Mouse (Mus musculus) forebrain, embryonic 14.5 days (tissue): ENCODE data around the gene Olfr458. TPM values are rescaled to one million over a fixed set of nuclear protein-coding genes. Genes with fewer than 3 reads are reported as not detected.
"Not testable (repeated sequence)": the region's sequence is repeated elsewhere in the genome, so short reads cannot be mapped to it uniquely, and the experiment has no call there.

Experiments used
- ATAC-seq: fragments of 200-750 bp; cut with Nextera tagmentation; 2 replicates; pipeline ENCODE4 v1.8.0; 2017; ENCODE audit warnings: mild to moderate bottlenecking, moderate library complexity
- DNase-seq: peaks from one replicate; pipeline ENCODE4 v3.0.0-alpha.2; 2015; ENCODE audit warnings: low spot score
- H3K27ac ChIP-seq: fragments of 300-500 bp; sonication (generic); 2 replicates; pipeline ENCODE4 v1.5.1; 2014; ENCODE audit warnings: low read depth, mild to moderate bottlenecking, control low read depth, low read length, moderate library complexity
- H3K27me3 ChIP-seq: fragments of 300-500 bp; sonication (generic); replicated peaks from 2 replicates; pipeline ENCODE4 v1.6.1; 2014; ENCODE audit warnings: low read length, control low read depth, mixed read lengths; ENCODE audit not compliant: control insufficient read depth, insufficient read depth
- H3K36me3 ChIP-seq: fragments of 300-500 bp; sonication (generic); 2 replicates; pipeline ENCODE4 v1.6.1; 2014; ENCODE audit warnings: low read length, control low read depth; ENCODE audit not compliant: control insufficient read depth, insufficient read depth
- H3K4me1 ChIP-seq: fragments of 300-500 bp; sonication (generic); 2 replicates; pipeline ENCODE4 v1.6.1; 2014; ENCODE audit warnings: antibody characterized with exemption, low read length, control low read depth; ENCODE audit not compliant: control insufficient read depth, insufficient read depth
- H3K4me2 ChIP-seq: fragments of 300-500 bp; sonication (generic); 2 replicates; pipeline ENCODE4 v1.6.1; 2014; ENCODE audit warnings: mild to moderate bottlenecking, control low read depth, low read length
- H3K4me3 ChIP-seq: fragments of 300-500 bp; sonication (generic); 2 replicates; pipeline ENCODE4 v1.5.1; 2014; ENCODE audit warnings: low read depth, low read length, control low read depth
- H3K9ac ChIP-seq: fragments of 300-500 bp; sonication (generic); 2 replicates; pipeline ENCODE4 v1.6.1; 2014; ENCODE audit warnings: mild to moderate bottlenecking, low read length, control low read depth, moderate library complexity
- H3K9me3 ChIP-seq: fragments of 300-500 bp; sonication (generic); replicated peaks from 2 replicates; pipeline ENCODE4 v1.6.1; 2016; ENCODE audit warnings: low read length, control low read depth, mixed read lengths; ENCODE audit not compliant: control insufficient read depth
- WGBS: fragments of 180-500 bp; shearing (Covaris S2); extraction: QIAGEN DNeasy Blood & Tissue Kit; methylation state at CpG from one replicate; pipeline ENCODE4 v1.1.7; 2014; 5-methylcytosine and 5-hydroxymethylcytosine counted together
- polyA plus RNA-seq: library from polyadenylated mRNA; unstranded; fragments of >200 nt; fragmentation: Nextera tagmentation; extraction: Ambion mirVana; gene quantifications from 2 replicates; pipeline ENCODE4 v1.2.1, GENCODE M21; 2014

Gene Olfr458
- polyA plus RNA-seq = not detected in 2 replicates

DNA sequence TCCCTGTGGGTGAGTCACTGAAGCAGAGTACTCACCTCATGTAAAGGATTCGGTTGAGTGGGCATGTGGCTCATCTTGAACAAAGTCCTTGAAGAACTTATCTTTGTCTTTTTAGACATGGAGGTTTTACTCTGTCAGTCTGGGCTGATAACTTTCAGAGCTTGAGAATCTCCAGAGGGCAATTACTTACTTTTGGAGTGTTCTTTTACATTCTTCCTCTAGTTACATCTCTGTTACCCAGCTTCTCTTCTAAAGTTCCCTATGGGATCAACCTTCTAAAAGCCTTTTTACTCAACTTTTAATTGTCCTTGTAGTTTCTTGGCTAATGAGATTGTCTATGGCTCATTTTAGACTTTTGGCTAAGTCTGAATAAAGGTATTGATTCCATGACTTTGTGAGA lies at the start of gene Olfr458:
Gene Olfr458, minus strand, starts transcription at position 101 of the 400 bp plus-strand sequence.
- Histone ChIP-seq H3K36me3 (no peaks in the 10 kb centered on the region), H3K9ac (no peak within 1 kb of the TSS), H3K4me3 (no peak within 1 kb of the TSS), H3K4me2 (no peak within 1 kb of the TSS), H3K27me3 (no peaks in the 10 kb centered on the region), H3K4me1 (no peaks in the 10 kb centered on the region), H3K9me3 (no peaks in the 10 kb centered on the region), H3K27ac (no peak within 1 kb of the TSS)
- no peak for ATAC-seq
- 73% methylated on average over 1 of the region's 1 CpGs for WGBS
- no peak for DNase-seq

DNA sequence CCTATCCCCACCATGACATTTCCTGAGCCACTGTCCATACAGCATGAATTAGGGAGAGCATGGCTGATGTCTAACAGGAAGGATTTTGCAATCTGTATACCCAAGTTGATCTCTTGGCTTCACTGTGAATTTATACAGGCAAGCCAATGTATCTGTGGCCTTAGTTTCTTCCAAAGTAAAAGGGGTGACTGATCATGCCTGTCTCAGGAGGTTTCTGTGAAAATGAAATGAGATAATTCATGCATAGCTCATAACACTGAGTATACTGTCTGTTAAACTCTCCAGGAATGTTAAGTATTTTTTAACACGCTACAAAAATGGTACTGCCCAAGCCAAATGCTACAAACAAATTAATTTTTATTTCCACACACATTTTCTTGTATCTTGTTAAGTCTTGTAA lies 48.5 kb upstream of the Olfr458 start:
- DNase-seq = no peak
- Histone ChIP-seq H3K27ac (no peak overlapping the region), H3K4me2 (no peak overlapping the region), H3K9ac (no peak overlapping the region), H3K4me1 (no peaks in the 10 kb centered on the region), H3K4me3 (no peak overlapping the region), H3K27me3 (no peaks in the 10 kb centered on the region), H3K9me3 (no peaks in the 10 kb centered on the region), H3K36me3 (no peaks in the 10 kb centered on the region)
- WGBS = 88% methylated on average over 1 of the region's 1 CpGs
- no peak for ATAC-seq

DNA sequence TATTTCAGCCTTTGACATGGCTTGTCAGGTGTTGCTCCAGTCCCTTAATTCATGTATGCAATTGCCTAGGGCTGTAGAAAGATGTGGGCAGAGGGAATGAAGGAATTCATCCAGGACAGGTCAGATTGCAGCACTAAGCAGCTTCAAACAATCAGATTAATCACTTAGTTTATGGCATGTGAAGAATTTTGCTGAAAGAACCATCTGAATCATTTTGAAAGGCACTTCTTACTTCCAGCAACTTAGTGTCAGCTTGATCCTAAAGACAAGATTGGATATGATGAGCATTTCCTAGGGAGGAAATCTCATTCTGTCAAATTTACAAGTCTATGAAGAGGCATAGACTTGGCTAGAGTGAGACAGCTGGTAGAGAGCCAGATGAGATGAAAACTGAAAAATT lies 44.3 kb upstream of the Olfr458 start:
- H3K4me3 ChIP-seq = no peak overlapping the region
- no peak overlapping the region for H3K9ac ChIP-seq
- no peak overlapping the region for H3K27ac ChIP-seq
- H3K36me3 ChIP-seq = no peaks in the 10 kb centered on the region
- no peaks in the 10 kb centered on the region for H3K4me1 ChIP-seq
- no peak overlapping the region for H3K4me2 ChIP-seq
- no peak for ATAC-seq
- H3K27me3 ChIP-seq = no peaks in the 10 kb centered on the region
- no peak for DNase-seq
- no peaks in the 10 kb centered on the region for H3K9me3 ChIP-seq

DNA sequence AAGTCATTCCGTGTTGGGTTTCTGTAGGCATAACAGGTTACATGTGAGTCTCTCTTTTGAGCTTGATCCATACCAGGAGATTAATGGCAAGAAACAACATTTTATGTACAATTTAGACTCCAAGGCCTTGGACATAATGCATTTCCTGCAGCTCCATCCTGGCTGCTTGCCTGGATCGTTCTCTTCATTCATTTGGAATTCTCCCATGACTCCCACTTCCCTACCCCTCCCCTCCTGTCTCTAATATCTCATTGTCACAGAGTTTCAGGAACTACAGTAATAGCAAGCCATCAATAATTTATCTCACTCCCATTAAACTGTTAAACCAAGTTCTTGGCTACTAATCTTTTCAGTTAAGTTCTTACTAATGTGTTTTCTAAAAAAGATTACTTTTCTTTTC lies 38.5 kb upstream of the Olfr458 start:
- DNase-seq (no peak), ATAC-seq (no peak)
- Histone ChIP-seq H3K4me3 (no peak overlapping the region), H3K9me3 (no peaks in the 10 kb centered on the region), H3K36me3 (no peaks in the 10 kb centered on the region), H3K4me2 (no peak overlapping the region), H3K9ac (no peak overlapping the region), H3K27ac (no peak overlapping the region), H3K4me1 (no peaks in the 10 kb centered on the region), H3K27me3 (no peaks in the 10 kb centered on the region)
- WGBS = 81% methylated on average over 2 of the region's 2 CpGs

DNA sequence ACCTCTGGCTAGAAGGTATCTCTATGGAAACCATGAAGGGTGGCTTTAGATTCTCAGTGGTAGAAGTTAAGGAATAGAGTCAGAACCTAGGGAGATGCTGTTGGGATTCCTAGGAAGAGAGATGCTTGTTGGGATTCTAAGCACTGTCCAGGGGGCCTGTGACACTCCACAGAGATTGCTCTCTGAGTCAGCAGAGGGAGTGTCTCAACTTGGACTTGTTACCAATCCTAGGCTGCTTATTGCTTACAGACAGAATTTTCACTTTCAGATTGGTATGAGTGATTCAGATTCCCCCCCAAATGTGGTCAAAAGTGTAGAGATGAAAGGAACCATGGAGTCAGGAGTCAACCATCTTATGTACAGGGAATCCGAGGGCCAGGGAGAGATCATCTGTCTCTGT lies 24.7 kb upstream of the Olfr458 start:
- WGBS = 79% methylated on average over 1 of the region's 1 CpGs
- Histone ChIP-seq H3K27me3 (no peaks in the 10 kb centered on the region), H3K4me2 (no peak overlapping the region), H3K36me3 (no peaks in the 10 kb centered on the region), H3K4me1 (no peaks in the 10 kb centered on the region), H3K27ac (no peak overlapping the region), H3K9ac (no peak overlapping the region), H3K4me3 (no peak overlapping the region), H3K9me3 (no peaks in the 10 kb centered on the region)
- DNase-seq (no peak), ATAC-seq (no peak)

DNA sequence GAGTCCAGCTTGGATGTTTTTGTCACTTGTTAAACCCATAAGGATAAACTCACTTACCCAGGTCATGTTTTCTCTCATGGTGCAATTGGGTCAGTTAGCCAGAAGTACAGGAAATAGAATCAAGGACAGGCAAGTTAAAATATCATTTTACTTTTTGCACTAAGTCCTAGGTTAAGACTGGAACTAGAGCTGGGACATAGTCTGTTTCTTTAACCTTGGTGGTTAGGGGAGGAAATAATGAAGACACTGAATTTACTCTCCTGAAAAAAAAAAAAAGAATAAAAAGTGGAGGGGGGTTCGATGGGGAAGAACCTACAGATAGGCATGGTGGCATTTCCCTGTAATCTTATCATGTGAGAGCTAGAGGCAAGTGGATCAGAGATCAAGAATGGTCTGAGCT lies 22.1 kb upstream of the Olfr458 start, which contains the start of gene Olfr456:
Gene Olfr456, minus strand, starts transcription at position 101 of the 400 bp plus-strand sequence.
- Histone ChIP-seq H3K27me3 (no peaks in the 10 kb centered on the region), H3K4me2 (no peak within 1 kb of the TSS), H3K9me3 (no peaks in the 10 kb centered on the region), H3K27ac (no peak within 1 kb of the TSS), H3K9ac (no peak within 1 kb of the TSS), H3K36me3 (no peaks in the 10 kb centered on the region), H3K4me1 (no peaks in the 10 kb centered on the region), H3K4me3 (no peak within 1 kb of the TSS)
- DNase-seq (no peak), ATAC-seq (no peak)
- 90% methylated on average over 1 of the region's 1 CpGs for WGBS

DNA sequence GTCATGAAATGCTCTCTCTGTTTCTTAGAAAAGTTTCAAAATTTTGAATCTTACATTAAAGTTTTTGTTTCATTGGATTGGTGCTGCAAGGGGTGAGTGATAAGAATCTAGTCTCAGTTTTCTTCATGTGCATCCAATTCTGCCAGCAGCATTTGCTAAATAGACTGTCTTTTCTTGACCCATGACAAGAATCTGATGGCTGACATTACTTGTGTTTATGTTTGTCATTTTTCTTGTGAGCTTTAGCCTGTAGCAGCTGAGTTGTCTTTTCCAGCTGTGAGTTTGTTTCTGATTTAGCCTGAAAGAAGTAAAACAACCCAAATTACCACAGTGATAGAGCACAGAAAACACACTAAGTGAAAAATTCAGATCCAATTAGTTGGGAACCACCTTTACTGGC lies 19.6 kb upstream of the Olfr458 start:
- no peaks in the 10 kb centered on the region for H3K36me3 ChIP-seq
- DNase-seq (no peak), ATAC-seq (no peak)
- no peak overlapping the region for H3K27ac ChIP-seq
- no peak overlapping the region for H3K9ac ChIP-seq
- H3K27me3 ChIP-seq = no peaks in the 10 kb centered on the region
- H3K4me3 ChIP-seq = no peak overlapping the region
- no peaks in the 10 kb centered on the region for H3K4me1 ChIP-seq
- no peak overlapping the region for H3K4me2 ChIP-seq
- H3K9me3 ChIP-seq = no peaks in the 10 kb centered on the region

DNA sequence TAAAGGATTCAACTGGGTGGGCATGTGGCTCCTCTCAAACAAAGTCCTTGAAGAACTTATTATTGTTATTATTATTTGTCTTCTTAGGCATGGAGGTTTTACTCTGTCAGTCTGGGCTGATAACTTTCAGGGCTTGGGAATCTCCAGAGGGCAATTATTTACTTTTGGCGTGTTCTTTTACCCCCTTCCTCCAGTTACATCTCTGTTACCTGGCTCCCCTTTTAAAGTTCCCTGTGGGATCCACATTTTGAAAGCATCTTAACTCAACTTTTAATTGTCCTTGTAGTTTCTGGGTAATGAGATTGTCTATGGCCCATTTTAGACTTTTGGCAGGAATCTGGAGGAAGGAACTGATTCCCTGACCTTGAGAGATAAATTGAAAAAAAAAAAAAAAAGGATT lies 11.2 kb upstream of the Olfr458 start, which contains the start of gene Olfr457:
Gene Olfr457, minus strand, starts transcription at position 101 of the 400 bp plus-strand sequence.
- WGBS = 90% methylated on average over 1 of the region's 1 CpGs
- Histone ChIP-seq H3K4me2 (no peak within 1 kb of the TSS), H3K27me3 (no peaks in the 10 kb centered on the region), H3K9ac (no peak within 1 kb of the TSS), H3K27ac (no peak within 1 kb of the TSS), H3K9me3 (no peaks in the 10 kb centered on the region), H3K36me3 (no peaks in the 10 kb centered on the region), H3K4me1 (no peaks in the 10 kb centered on the region), H3K4me3 (no peak within 1 kb of the TSS)
- no peak for DNase-seq
- ATAC-seq = no peak

DNA sequence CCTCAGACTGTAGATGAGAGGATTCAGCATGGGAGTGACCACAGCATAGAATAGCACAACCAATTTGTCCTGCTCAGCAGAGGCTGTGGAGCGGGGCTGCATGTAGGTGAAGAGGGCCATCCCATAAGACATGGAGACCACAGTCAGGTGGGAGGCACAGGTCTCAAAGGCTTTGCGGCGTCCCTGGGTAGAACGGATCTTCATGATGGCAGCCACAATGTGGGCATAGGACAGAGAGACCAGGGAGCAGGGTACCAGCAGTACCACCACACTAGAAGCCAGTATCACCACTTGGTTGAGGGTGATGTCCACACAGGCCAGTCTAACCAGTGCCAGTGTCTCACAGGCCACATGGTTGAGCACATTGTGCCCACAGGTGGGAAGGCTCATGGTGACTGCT lies 6.3 kb upstream of the Olfr458 start:
- not testable (repeated sequence) for H3K27me3 ChIP-seq, H3K4me1 ChIP-seq, H3K4me2 ChIP-seq, DNase-seq, ATAC-seq, H3K4me3 ChIP-seq, H3K27ac ChIP-seq, H3K9me3 ChIP-seq, H3K36me3 ChIP-seq, H3K9ac ChIP-seq
- WGBS = 96% methylated on average over 4 of the region's 4 CpGs
